Mouse (Mus musculus) ES-E14 (cell line): ENCODE measurements around the gene Vamp3. TPM values are rescaled to one million over a fixed set of nuclear protein-coding genes. Genes with fewer than 3 reads are reported as not detected.
"Not testable (repeated sequence)": the region's sequence is repeated elsewhere in the genome, so short reads cannot be mapped to it uniquely, and the experiment has no call there.

Experiments
- DNase-seq: peaks from one replicate; pipeline ENCODE4 v3.0.0-alpha.2; 2013; ENCODE audit warnings: low read depth, low spot score
- H3K27ac ChIP-seq: 2 replicates; pipeline ENCODE4 v1.5.1; 2012; ENCODE audit warnings: low read depth, mild to moderate bottlenecking, low read length, moderate library complexity, mixed read lengths; ENCODE audit not compliant: poor library complexity, insufficient read depth, severe bottlenecking
- H3K36me3 ChIP-seq: 2 replicates; pipeline ENCODE4 v1.6.1; 2012; ENCODE audit warnings: mild to moderate bottlenecking, low read length, moderate library complexity, mixed read lengths; ENCODE audit not compliant: control insufficient read depth, poor library complexity, insufficient read depth, severe bottlenecking
- H3K4me1 ChIP-seq, 2 experiments: fragments of 150-350 bp in 1 of 2; sonication (generic) in 1 of 2; 2 replicates each; pipeline ENCODE4 v1.6.1; 2012; ENCODE audit warnings: low read length in 2 of 2, mild to moderate bottlenecking in 1 of 2, mixed read lengths in 1 of 2; ENCODE audit not compliant: control insufficient read depth in 2 of 2, insufficient read depth in 2 of 2, poor library complexity in 1 of 2
- H3K4me3 ChIP-seq, 2 experiments: fragments of 150-350 bp in 1 of 2; sonication (generic) in 1 of 2; 2 replicates each; pipeline ENCODE4 v1.5.1; 2012; ENCODE audit warnings: low read length in 2 of 2, low read depth in 1 of 2, mild to moderate bottlenecking in 1 of 2, mixed read lengths in 1 of 2; ENCODE audit not compliant: insufficient read depth in 1 of 2, poor library complexity in 1 of 2, severe bottlenecking in 1 of 2
- H3K9ac ChIP-seq: 2 replicates; pipeline ENCODE4 v1.6.1; 2012; ENCODE audit warnings: low read depth, mild to moderate bottlenecking, low read length, mixed read lengths; ENCODE audit not compliant: poor library complexity, insufficient read depth, severe bottlenecking
- H3K9me3 ChIP-seq: fragments of 150-350 bp; sonication (generic); 2 replicates; pipeline ENCODE4 v1.6.1; 2012; ENCODE audit warnings: low read depth, mild to moderate bottlenecking, low read length; ENCODE audit not compliant: control insufficient read depth, insufficient read depth
- CHD2 ChIP-seq: IDR thresholded peaks from 2 replicates; pipeline ENCODE4 v1.6.1; 2014; ENCODE audit warnings: mild to moderate bottlenecking, low read depth, low read length, inconsistent platforms
- HCFC1 ChIP-seq: IDR thresholded peaks from 2 replicates; pipeline ENCODE4 v1.6.1; 2012; ENCODE audit warnings: low read length, inconsistent platforms, borderline replicate concordance; ENCODE audit not compliant: insufficient read depth
- MAFK ChIP-seq: IDR thresholded peaks from 2 replicates; pipeline ENCODE4 v1.6.1; 2014; ENCODE audit warnings: mild to moderate bottlenecking, low read depth, low read length, inconsistent platforms; ENCODE audit not compliant: insufficient read depth
- ZC3H11A ChIP-seq: IDR thresholded peaks from 2 replicates; pipeline ENCODE4 v1.6.1; 2012; ENCODE audit warnings: low read depth, mild to moderate bottlenecking, inconsistent platforms, low read length, borderline replicate concordance
- ZNF384 ChIP-seq: IDR thresholded peaks from 2 replicates; pipeline ENCODE4 v1.6.1; 2012; ENCODE audit warnings: low read depth, low read length, inconsistent platforms
- in situ Hi-C, 2 experiments: fragments of 600-800 bp; cut with MboI; formaldehyde crosslinking; loops; one replicate each; pipeline ENCODE4 v1.15.1; 2025; ENCODE audit warnings: low sequenced_read_pairs in 2 of 2, inconsistent platforms in 1 of 2; ENCODE audit not compliant: unreplicated experiment in 2 of 2
- total RNA-seq: library from RNA; depleted of rRNA; stranded (reverse); fragments of 300-350 nt; gene quantifications from 2 replicates; pipeline ENCODE4 v1.2.3, GENCODE M21; 2012

The Vamp3 gene
- total RNA-seq, 1 experiment, result 45.9 TPM

DNA sequence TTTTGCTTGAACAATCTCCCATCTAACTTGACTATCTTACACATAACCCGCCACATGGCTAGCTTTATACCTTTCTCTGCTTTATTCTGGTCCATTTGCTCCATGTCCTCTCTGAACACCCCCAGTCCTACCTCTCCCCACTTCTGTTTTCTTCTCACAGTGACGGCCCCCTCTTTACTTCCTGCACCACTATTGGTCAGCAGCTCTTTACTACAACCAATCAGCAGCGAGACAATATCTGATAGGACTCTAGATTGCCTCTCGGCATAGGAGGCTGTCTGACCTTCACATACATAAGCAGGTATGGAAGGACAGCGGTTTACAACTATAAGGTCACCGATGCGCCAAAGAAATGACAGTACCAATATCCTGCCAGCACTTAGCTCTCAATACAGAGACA, 21.2 kb downstream of the Vamp3 start:
- 0 out of 2 replicates have a peak, but pooled peaks cover 3% of the 10 kb centered on the region for H3K36me3 ChIP-seq
- in situ Hi-C loops, result no loop called here
- no peak overlapping the region for H3K4me3 ChIP-seq
- TF ChIP-seq HCFC1 (no peak), CHD2 (no peak), MAFK (no peak), ZC3H11A (no peak), ZNF384 (no peak)
- H3K9ac ChIP-seq, result no peak overlapping the region
- no peak for DNase-seq
- H3K9me3 ChIP-seq, result no peaks in the 10 kb centered on the region
- no peak overlapping the region for H3K27ac ChIP-seq
- peaks cover 0 to 4% of the 10 kb centered on the region in 2 experiments; a peak in 1 of 4 replicates for H3K4me1 ChIP-seq

DNA sequence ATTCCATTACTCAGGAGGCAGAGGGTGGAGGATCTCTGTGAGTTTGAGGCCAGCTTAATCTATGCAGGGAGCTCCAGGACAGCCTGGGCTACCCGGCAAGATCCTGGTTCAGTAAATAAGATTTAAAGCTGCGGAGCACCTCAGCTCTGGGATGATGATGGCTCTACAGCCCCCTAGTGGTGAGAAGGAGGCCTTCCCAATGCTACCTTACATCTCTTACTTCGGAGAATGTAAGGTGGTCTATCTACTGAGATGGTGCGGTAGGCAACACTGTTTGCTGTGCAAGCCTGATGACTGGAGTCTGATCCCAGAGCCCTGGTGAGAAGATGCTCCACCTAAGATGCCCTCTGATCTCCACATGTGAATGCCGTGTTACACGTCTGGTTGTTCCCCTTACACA, 30.8 kb downstream of the Vamp3 start:
- peaks cover 10% of the 10 kb centered on the region; the same call in 1 of the 2 replicates for H3K36me3 ChIP-seq
- in situ Hi-C loops, result no loop called here
- no peaks in the 10 kb centered on the region for H3K9me3 ChIP-seq
- TF ChIP-seq CHD2 (no peak), MAFK (no peak), ZC3H11A (no peak), HCFC1 (no peak), ZNF384 (no peak)
- DNase-seq, result peak; percentile 40
- H3K9ac ChIP-seq, result no peak overlapping the region
- no peak overlapping the region for H3K27ac ChIP-seq
- no peak overlapping the region for H3K4me3 ChIP-seq
- H3K4me1 ChIP-seq, result no peaks in the 10 kb centered on the region

DNA sequence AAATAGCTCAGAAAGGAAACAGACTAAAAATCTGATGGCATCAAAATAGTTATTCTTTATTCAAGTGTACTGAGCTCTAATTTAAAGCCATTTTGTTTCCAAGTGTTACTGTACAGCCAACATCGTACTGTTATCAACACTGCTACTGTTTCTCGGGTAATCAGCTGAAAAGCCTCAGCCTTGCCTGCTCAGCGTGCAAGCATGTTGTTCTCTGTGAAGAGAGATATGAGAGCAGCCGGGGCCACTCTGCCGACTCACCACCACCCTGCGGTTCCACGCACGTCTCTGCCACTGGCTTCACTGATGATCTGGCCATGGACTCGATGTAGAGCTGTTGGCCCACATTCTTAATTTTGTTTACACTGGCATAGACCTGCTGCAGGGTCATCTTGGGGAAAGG, 33.6 kb downstream of the Vamp3 start:
- Histone ChIP-seq H3K9ac (no peak overlapping the region), H3K4me1 (no peaks in the 10 kb centered on the region), H3K27ac (no peak overlapping the region), H3K9me3 (no peaks in the 10 kb centered on the region), H3K36me3 (peaks cover 10% of the 10 kb centered on the region; the same call in 1 of the 2 replicates), H3K4me3 (no peak overlapping the region)
- TF ChIP-seq HCFC1 (no peak), ZC3H11A (no peak), MAFK (no peak), CHD2 (no peak), ZNF384 (no peak)
- no peak for DNase-seq
- in situ Hi-C loops, result no loop called here

DNA sequence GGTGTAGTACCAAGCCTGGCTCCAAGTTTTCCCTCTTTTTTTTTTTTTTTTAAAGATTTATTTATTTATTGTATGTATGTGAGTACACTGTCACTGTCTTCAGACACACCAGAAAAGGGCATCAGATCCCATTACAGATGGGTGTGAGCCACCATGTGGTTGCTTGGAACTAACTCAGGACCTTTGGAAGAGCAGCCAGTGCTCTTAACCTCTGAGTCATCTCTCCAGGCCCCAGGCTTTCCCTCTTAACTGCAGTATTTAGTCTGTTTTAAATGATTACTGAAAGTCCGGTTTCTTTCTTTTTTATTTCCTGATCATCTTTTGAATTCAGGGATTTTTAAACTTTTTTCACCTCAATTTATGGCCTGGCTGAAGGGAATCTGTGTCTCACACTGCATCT, 40.4 kb downstream of the Vamp3 start:
- H3K9me3 ChIP-seq, H3K4me1 ChIP-seq, H3K9ac ChIP-seq, H3K4me3 ChIP-seq, H3K27ac ChIP-seq, in situ Hi-C loops, DNase-seq: not testable (repeated sequence)
- peaks cover 12% of the 10 kb centered on the region; the same call in 1 of the 2 replicates for H3K36me3 ChIP-seq

DNA sequence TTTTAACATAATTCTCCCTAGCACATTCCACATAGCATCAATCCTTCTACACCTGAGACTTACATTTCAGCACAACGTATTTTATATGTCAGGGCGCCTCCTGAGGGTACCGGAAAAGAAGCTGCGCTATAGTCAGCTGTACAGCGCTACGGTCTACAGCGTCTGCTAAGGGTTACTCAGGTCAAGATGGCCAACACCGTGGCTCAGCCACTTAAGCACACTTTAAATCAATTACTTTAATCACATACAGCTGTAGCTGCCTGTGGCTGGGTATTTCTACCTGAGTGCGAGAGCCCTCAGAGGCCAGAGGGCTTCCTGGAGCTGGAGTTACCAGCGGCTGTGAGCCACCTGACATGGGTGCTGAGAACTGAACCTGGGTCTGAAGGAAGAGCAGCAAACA, 41.8 kb downstream of the Vamp3 start:
- in situ Hi-C loops, result no loop called here
- Histone ChIP-seq H3K27ac (no peak overlapping the region), H3K4me1 (peaks cover 0 to 3% of the 10 kb centered on the region in 2 experiments; a peak in 1 of 4 replicates), H3K9me3 (no peaks in the 10 kb centered on the region), H3K4me3 (no peak overlapping the region), H3K36me3 (peaks cover 9% of the 10 kb centered on the region; the same call in 1 of the 2 replicates), H3K9ac (no peak overlapping the region)
- DNase-seq, result no peak
- TF ChIP-seq ZC3H11A (no peak), HCFC1 (no peak), ZNF384 (no peak), MAFK (no peak), CHD2 (no peak)
